Mouse (Mus musculus) ES-E14 (cell line): ENCODE results near the gene Stau1. TPM values are rescaled to one million over a fixed set of nuclear protein-coding genes. Genes with fewer than 3 reads are reported as not detected.

ENCODE experiments used
- DNase-seq: peaks from one replicate; pipeline ENCODE4 v3.0.0-alpha.2; 2013; ENCODE audit warnings: low read depth, low spot score
- H3K27ac ChIP-seq: 2 replicates; pipeline ENCODE4 v1.5.1; 2012; ENCODE audit warnings: low read depth, mild to moderate bottlenecking, low read length, moderate library complexity, mixed read lengths; ENCODE audit not compliant: poor library complexity, insufficient read depth, severe bottlenecking
- H3K36me3 ChIP-seq: 2 replicates; pipeline ENCODE4 v1.6.1; 2012; ENCODE audit warnings: mild to moderate bottlenecking, low read length, moderate library complexity, mixed read lengths; ENCODE audit not compliant: control insufficient read depth, poor library complexity, insufficient read depth, severe bottlenecking
- H3K4me1 ChIP-seq, 2 experiments: fragments of 150-350 bp in 1 of 2; sonication (generic) in 1 of 2; 2 replicates each; pipeline ENCODE4 v1.6.1; 2012; ENCODE audit warnings: low read length in 2 of 2, mild to moderate bottlenecking in 1 of 2, mixed read lengths in 1 of 2; ENCODE audit not compliant: control insufficient read depth in 2 of 2, insufficient read depth in 2 of 2, poor library complexity in 1 of 2
- H3K4me3 ChIP-seq, 2 experiments: fragments of 150-350 bp in 1 of 2; sonication (generic) in 1 of 2; 2 replicates each; pipeline ENCODE4 v1.5.1; 2012; ENCODE audit warnings: low read length in 2 of 2, low read depth in 1 of 2, mild to moderate bottlenecking in 1 of 2, mixed read lengths in 1 of 2; ENCODE audit not compliant: insufficient read depth in 1 of 2, poor library complexity in 1 of 2, severe bottlenecking in 1 of 2
- H3K9ac ChIP-seq: 2 replicates; pipeline ENCODE4 v1.6.1; 2012; ENCODE audit warnings: low read depth, mild to moderate bottlenecking, low read length, mixed read lengths; ENCODE audit not compliant: poor library complexity, insufficient read depth, severe bottlenecking
- H3K9me3 ChIP-seq: fragments of 150-350 bp; sonication (generic); 2 replicates; pipeline ENCODE4 v1.6.1; 2012; ENCODE audit warnings: low read depth, mild to moderate bottlenecking, low read length; ENCODE audit not compliant: control insufficient read depth, insufficient read depth
- CHD2 ChIP-seq: IDR thresholded peaks from 2 replicates; pipeline ENCODE4 v1.6.1; 2014; ENCODE audit warnings: mild to moderate bottlenecking, low read depth, low read length, inconsistent platforms
- HCFC1 ChIP-seq: IDR thresholded peaks from 2 replicates; pipeline ENCODE4 v1.6.1; 2012; ENCODE audit warnings: low read length, inconsistent platforms, borderline replicate concordance; ENCODE audit not compliant: insufficient read depth
- MAFK ChIP-seq: IDR thresholded peaks from 2 replicates; pipeline ENCODE4 v1.6.1; 2014; ENCODE audit warnings: mild to moderate bottlenecking, low read depth, low read length, inconsistent platforms; ENCODE audit not compliant: insufficient read depth
- ZC3H11A ChIP-seq: IDR thresholded peaks from 2 replicates; pipeline ENCODE4 v1.6.1; 2012; ENCODE audit warnings: low read depth, mild to moderate bottlenecking, inconsistent platforms, low read length, borderline replicate concordance
- ZNF384 ChIP-seq: IDR thresholded peaks from 2 replicates; pipeline ENCODE4 v1.6.1; 2012; ENCODE audit warnings: low read depth, low read length, inconsistent platforms
- in situ Hi-C, 2 experiments: fragments of 600-800 bp; cut with MboI; formaldehyde crosslinking; loops; one replicate each; pipeline ENCODE4 v1.15.1; 2025; ENCODE audit warnings: low sequenced_read_pairs in 2 of 2, inconsistent platforms in 1 of 2; ENCODE audit not compliant: unreplicated experiment in 2 of 2
- total RNA-seq: library from RNA; depleted of rRNA; stranded (reverse); fragments of 300-350 nt; gene quantifications from 2 replicates; pipeline ENCODE4 v1.2.3, GENCODE M21; 2012

Stau1 gene
- total RNA-seq, 1 experiment: 24.1 TPM

- Histone ChIP-seq H3K36me3 (no peaks in the 10 kb centered on the region), H3K27ac (no peak overlapping the region; the same call in 1 of the 2 replicates), H3K9ac (no peak overlapping the region), H3K9me3 (no peaks in the 10 kb centered on the region), H3K4me1 (peaks cover 0 to 4% of the 10 kb centered on the region in 2 experiments; a peak in 1 of 4 replicates), H3K4me3 (no peak overlapping the region)
- in situ Hi-C loops: no loop called here
- TF ChIP-seq MAFK: no peak
- no peak for TF ChIP-seq CHD2
- no peak for TF ChIP-seq ZNF384
- no peak for TF ChIP-seq HCFC1
- TF ChIP-seq ZC3H11A: no peak
- no peak for DNase-seq
Measured at GRCm38 (mm10) chr2:166973153-166973552, 22.9 kb downstream of the Stau1 start.

DNA sequence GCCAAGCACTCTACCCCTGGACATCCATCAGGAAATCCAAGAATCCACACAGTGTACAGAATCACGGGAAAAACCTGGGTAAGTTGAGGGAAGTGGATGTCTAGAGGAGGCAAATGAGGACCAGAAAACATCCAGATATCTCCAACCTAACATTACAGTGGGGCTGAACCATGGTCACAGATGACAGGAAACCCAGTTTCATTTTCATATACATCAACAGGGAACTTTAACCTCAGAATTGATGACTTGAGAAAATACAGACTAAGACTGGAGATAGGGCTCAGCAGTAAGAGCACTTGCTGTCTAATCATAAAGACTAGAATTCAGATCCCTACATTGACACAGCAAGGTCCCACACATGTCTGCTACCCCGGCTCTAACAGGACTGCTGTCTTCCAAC, 31.3 kb downstream of the Stau1 start:
- in situ Hi-C loops: no loop called here
- Histone ChIP-seq H3K9me3 (no peaks in the 10 kb centered on the region), H3K4me1 (no peaks in the 10 kb centered on the region), H3K4me3 (no peak overlapping the region), H3K27ac (no peak overlapping the region), H3K9ac (no peak overlapping the region), H3K36me3 (peaks cover 4% of the 10 kb centered on the region; the same call in 1 of the 2 replicates)
- TF ChIP-seq ZC3H11A: no peak
- TF ChIP-seq HCFC1: no peak
- TF ChIP-seq CHD2: no peak
- no peak for TF ChIP-seq MAFK
- TF ChIP-seq ZNF384: no peak
- no peak for DNase-seq

DNA sequence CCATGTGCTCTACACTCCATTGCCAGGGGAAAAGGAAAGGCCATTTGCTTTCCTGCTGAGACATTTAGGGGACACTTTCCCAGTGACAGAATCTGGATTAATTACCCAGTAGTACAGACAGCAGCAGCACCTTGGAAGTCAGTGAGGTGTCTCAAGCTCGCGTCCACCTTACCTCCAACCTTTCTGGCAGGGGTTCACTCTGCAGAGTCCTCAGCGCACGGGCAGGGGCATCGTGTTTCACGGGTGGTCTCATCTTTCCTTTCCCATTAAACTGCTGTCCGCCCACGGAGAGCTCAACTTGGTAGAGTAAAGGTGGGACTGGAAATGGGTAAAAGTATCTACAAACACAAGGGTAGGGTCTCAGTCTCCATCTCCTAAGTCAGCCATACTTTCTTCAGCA, 32.8 kb downstream of the Stau1 start:
- in situ Hi-C loops: no loop called here
- TF ChIP-seq MAFK (no peak), ZC3H11A (no peak), ZNF384 (no peak), CHD2 (no peak), HCFC1 (no peak)
- Histone ChIP-seq H3K9me3 (no peaks in the 10 kb centered on the region), H3K27ac (no peak overlapping the region), H3K9ac (no peak overlapping the region), H3K36me3 (peaks cover 6% of the 10 kb centered on the region; the same call in 1 of the 2 replicates), H3K4me1 (no peaks in the 10 kb centered on the region), H3K4me3 (no peak overlapping the region)
- DNase-seq: no peak

GRCm38 (mm10) chr2:166960648-166961330, 35.3 kb downstream of the Stau1 start:
- in situ Hi-C loops: no loop called here
- Histone ChIP-seq H3K9me3 (no peaks in the 10 kb centered on the region), H3K36me3 (peaks cover 6% of the 10 kb centered on the region; the same call in 1 of the 2 replicates), H3K9ac (no peak overlapping the region), H3K4me1 (no peaks in the 10 kb centered on the region), H3K27ac (no peak overlapping the region), H3K4me3 (no peak overlapping the region)
- no peak for TF ChIP-seq CHD2
- TF ChIP-seq ZNF384: no peak
- no peak for TF ChIP-seq HCFC1
- no peak for TF ChIP-seq MAFK
- TF ChIP-seq ZC3H11A: no peak
- no peak for DNase-seq
